Mouse (Mus musculus) kidney, postnatal 25 days (tissue): ENCODE data around the gene Utrn.

Source experiments
- DNase-seq, 2 experiments: peaks; one replicate each; pipeline ENCODE4 v3.0.0; 2021; ENCODE audit warnings: mixed read lengths in 2 of 2

Gene Utrn

DNA sequence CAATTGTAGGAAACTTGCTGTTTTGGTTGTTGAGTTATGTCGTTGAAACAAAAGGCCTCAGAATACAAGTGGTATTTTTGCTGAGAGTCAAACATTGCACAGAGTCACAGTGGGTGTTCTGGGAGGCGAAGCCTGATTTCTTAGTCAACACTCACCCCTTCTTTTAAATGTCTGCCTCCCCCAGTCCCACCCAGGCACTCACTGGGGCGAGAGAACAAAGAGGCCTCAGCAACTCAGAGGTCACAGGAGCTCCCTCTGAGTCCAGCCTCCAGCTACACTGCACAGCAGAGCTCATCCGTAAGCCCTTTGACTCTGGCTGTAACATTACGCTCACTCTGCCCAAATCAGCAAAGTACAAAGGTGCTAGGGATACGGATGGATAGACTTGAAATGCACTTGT is 77.1 kb downstream of the Utrn start:
- DNase-seq = no peak

- no peak for DNase-seq
Measured at GRCm38 (mm10) chr10:12790881-12791280, 78.3 kb downstream of the Utrn start.

- no peak for DNase-seq
Measured at GRCm38 (mm10) chr10:12788529-12788928, 80.6 kb downstream of the Utrn start.

DNA sequence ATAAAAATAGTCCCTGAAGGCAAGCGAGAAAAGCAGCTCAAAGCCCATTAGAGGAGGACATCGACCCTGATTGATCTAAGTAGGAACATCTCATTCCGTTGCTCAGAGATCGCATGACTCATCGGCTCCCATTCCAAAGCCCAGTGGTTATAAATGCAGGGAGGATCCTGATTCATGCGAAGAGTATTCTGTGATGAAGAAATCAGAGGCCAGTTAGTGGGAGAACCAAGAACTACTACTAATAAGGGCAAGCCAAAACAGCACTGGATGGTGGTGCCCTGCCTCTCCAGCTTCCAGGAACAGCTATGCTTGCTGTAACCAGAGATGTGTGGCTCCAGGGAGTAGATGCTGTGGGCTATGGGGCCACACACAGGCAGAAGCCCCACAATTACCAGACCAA is 81.2 kb downstream of the Utrn start:
- no peak for DNase-seq

DNA sequence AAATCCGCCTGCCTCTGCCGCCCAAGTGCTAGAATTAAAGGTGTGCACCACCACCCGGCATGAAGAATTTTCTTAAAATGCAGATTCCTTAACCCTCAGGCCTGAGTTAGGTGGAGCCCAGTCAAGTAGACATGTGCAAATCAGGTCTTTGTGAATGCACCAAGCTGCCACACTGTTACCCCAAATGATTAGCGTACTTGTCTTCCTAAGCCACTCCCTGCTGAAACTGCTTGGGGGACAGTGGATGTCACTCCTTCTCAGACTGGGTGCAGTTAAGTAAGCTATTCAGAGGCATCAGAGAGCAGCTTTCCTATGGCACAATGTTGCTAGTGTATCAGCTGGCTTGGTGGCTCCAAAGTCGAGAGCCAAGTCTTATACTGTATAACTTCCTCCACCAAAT is 83.9 kb downstream of the Utrn start:
- DNase-seq = no peak

GRCm38 (mm10) chr10:12781381-12781907 is 87.7 kb downstream of the Utrn start:
- peak; percentile 38 to 46 for DNase-seq

DNA sequence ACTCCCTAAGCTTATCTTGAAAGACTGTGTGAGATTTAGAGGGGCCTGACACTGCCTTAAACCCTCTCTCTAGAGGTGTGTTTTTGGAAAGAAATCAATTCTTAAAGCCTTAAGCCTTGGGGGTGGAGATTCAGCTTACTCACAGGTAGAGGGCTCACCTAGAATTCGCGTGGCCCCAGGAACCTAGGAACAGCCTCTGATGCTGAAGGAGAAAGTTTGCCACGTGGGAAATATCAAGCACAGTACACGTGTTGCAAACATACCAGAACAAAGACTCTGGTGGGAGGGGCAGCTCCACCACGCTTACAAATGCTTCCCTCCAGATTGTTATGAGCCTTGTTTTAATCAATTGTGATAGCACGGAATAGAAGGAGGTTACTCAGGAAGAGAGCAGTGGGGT is 96.0 kb downstream of the Utrn start:
- DNase-seq = no peak

DNA sequence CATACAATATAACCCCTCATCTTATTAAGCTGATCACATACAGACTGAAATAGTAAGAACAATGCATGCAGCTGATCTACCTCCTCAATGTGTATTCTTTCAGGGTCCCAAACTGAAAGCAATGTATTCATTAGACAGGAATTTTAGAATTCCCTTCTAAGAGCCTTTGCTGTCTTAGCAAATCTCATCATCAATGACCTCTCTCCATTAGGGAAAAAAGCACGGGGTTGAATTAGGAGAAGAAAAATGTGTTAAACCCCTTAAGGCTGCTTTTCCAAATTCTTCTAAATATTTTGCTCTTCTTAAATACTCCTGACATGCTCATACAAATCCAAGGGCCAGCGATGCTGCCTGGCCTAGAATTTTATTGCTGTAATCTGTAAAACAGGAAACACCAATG is 97.7 kb downstream of the Utrn start:
- no peak for DNase-seq

- no peak for DNase-seq
Measured at GRCm38 (mm10) chr10:12762668-12763067, 106.5 kb downstream of the Utrn start.

DNA sequence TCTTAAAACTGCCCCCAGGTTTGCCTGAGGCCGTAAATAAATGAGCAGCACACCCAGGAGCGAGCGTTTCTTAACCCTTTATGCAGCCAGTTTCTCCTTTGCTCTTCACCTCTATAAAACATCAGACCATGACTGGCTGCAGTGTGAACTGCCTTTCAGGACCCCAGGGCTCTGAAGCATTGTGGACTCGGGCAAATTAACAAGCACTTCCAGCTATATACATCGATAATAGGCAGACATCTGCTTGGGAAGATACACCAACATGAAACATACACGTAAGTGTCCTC is 110.5 kb downstream of the Utrn start:
- DNase-seq = no peak

- DNase-seq = peak; percentile 62 to 69
Measured at GRCm38 (mm10) chr10:12757943-12758701, 111.0 kb downstream of the Utrn start.

DNA sequence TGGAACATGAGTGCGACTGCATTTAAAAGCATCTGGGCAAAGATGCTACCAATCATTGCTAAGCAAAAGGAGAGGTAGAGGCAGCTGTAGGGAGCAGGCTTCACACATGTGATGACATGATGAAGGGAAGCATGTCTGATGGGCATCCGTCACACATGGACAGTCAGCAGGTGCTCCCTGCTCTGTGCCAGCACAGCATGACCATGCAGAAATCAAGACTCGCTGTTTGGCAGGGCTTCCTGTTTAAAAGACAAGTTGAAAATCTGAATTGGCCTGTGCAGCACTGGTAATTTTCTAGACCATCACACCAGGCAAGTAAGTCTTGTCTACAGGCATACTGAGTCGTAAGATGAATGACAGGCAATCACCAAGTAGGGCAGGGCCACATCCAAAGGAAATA is 112.5 kb downstream of the Utrn start:
- DNase-seq = no peak

- DNase-seq = no peak
Measured at GRCm38 (mm10) chr10:12754911-12755310, 114.3 kb downstream of the Utrn start.

DNA sequence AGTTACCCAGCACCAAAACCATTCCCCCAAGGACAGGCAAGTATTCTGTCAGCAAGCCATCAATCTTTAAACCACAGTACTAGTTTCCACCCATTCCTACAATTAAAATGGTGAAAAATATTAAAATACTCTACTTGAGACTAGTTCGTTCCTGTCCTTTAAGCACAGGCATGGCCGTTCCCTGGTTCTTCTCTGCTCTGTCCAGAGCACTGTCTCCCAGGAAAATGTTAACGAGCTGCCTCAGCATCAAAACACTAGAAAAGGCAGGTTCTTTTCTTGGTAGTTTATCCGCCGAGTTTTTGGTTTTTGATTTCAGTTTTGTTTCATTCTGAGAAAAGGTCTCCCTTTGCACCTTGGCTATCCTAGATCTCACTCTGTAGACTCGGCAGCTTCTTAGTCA is 115.0 kb downstream of the Utrn start:
- no peak for DNase-seq

DNA sequence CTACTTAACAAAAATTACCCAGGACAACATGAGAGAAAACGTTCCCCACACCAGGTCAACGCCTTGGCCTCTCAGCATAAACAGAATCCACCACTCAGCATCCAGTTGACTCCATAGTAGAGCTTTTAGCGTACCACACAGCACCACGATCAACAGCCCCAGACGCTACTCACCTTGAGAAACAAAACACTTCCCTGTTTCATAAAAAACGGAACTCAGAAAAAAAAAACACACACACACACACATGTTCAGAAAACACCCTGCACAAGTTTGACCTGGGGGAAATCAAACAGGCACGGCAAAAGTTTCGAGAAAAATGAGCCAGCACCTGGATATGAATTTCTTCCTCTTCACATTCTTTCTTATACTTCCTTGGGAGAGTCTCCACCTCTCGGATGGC is 125.4 kb downstream of the Utrn start:
- DNase-seq = no peak

DNA sequence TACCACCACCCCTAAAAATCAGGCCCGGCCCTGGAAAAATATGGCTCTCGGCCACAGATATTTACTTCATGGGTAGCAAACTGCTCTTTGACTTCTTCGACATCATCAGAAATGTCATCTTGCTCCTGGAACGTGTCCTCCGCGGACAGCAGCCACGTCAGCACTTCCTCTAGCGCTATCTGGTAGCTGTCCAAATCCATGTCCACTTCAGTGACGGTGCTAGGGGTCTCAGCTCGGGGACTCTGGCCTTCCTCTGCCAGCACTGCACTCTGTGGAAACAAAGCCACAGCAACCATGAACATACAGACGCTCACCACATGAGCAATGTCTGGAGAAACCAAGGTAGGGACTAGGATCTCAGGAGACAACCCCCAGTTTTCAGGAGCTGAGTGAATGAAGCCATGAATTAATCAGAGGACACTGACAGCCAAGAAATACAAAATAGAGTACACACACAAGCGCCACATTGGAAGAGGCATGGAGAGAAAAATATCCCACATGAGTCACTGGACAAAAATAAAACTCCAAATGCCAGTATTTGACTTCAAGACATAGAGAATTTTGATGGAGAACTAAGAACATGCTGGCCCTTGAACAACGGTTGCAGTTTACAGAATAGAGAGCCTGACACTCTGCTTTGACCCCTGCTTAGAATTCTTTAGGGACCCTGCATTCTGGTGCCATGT is 129.7 kb downstream of the Utrn start:
- no peak for DNase-seq

DNA sequence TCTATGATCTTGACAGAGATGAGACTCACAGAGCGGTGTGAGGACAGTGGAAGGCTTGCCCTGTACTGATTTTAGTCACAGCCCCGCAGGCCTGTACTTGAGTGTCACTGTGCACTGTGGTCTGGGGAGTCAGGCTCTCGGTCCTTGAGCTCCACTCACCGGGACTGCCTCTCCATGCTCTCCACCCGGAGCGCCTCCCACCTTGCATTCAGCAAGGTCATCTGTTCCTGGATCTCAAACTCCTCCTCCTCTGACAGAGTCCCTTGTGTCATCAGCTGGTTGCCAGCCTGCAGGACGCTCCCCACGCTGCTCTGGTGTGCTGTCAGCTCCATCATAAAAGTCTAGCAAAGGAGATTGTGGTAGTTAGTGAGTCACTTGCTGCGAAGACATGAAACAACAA is 131.2 kb downstream of the Utrn start:
- peak in 1 of 2 experiments; percentile 42 for DNase-seq

DNA sequence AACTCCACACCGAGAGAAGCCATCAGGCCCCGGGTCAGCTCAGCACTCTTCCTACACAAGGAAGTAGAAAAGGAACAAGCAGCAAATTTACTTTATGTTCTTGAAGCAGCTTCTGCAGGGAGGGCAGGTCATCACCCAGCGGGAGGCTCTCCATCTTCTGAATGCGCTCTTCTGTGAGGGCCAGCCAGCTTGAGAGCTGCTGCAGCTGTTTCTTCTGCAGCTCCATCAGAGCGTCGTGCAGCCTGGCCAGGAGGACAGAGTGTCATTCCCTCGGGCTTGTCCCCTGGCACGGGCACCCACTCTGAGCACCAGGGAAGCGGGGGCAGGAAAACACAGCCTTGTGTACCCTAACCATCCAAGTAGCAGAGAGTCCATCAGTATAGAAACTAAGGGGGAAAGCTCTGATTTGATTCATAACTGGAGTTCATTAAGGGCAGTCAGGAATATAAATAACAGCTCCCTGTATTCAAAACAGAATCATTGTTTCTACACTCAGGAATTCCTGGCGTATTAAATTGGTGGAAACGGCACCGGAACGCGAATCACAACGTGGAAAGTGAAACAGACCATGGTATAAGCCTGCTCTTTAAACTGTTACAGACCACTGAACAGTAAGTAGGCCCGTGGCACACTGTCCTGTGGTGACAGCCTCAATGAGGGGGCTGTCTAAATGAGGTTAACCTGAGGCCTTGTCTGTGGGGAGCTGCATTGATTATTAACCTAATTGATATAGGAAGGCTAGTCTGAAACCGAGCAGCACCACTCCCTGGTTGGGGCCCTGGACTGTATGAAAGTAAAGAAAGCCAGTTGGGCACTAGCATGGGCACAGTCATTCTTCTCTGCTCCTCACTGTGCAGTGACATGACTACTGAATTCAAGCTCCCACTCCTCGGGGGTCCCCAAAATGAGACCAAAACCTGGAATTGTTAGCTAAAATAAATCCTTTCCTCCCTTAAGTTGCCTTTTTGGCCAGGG is 132.0 kb downstream of the Utrn start:
- peak; percentile 48 to 63 for DNase-seq

DNA sequence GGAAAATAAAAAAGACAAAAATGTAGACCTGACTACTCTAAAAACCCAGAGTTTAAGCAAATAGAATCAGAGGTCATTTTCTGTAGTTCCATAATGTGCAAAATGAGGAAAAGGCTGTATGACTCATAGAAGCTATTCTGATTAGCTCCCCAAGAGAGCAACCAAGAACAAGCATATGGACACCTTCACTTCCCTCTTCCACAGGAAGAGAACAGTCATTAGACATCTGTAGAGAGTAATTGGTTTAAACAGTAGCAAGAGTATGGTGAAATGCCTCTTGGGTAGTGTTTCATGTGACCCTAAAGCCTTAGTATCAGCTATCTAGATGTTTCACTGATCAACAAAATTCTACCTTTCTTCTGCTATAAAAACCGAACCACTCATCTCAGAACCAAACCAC is 133.5 kb downstream of the Utrn start:
- DNase-seq = no peak

DNA sequence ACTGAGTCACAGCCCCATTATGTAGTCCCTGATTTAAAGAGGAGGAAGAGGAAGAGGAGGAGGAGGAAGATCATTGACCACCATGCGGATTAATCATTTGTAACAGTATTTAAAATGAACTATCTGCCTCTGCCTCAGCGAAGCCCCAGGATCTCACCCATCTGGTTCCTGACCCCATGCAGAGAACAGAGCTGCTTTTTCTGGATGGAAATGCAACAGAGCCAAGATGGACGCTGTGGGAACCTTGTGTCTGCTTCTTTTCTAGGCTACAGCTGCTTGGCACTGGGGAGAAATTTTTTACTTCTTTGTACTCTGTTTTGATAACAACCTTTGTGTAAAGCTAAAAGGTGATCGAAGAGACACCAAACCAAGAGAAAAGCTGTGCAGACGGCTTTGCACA is 137.7 kb downstream of the Utrn start:
- no peak for DNase-seq

- no peak for DNase-seq
Measured at GRCm38 (mm10) chr10:12729635-12730034, 139.5 kb downstream of the Utrn start.

DNA sequence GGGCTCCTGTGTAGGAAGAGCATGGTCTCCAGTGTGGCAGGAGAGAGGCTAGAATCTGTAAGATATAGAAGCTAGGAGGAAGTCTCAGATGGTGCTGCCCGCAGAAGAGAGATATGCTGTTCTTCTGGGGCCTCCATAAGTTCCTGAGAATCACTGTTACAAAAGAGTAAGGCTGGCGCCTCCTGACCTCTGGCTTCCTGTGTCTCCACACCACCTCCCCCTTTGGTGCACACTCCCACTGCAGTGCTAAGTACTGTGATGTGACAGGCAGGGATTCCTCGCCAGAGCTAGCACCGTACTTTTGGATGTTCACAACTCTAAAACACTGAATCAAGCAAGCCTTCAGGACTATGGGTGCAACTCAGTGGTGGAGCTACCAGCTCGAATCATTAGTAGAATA is 140.1 kb downstream of the Utrn start:
- no peak for DNase-seq

DNA sequence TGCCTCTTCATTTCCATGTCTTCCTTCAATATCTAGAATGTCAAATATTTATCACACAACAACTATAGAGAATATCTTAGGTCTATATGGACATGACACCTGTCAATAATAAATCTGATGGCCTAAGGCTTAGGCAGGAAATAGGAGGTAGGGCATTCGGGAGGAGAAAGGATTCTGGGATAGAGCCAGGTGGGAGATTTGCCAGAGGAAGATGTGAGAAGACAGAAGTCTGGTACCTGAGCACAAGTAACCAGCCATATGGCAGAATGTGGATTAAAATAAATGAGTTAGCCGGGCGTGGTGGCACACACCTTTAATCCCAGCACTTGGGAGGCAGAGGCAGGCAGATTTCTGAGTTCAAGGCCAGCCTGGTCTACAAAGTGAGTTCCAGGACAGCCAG is 141.3 kb downstream of the Utrn start:
- DNase-seq = no peak
